Comparison of ENCODE assay signal across 9 mouse cellular contexts in genomic region chr10:59896911-59897331, GRCm38 (mm10). TPM values are rescaled to one million over a fixed set of nuclear protein-coding genes. Genes with fewer than 3 reads are reported as not detected.
DNase-seq lines count a peak whose midpoint lies in the region; ATAC-seq and TF ChIP-seq lines count a peak whose summit lies in the region.
"Had no signal": no experiment of that assay in that cellular context is flagged by ENCODE, and none has a peak within 500 bp of the region (broad histone marks: within the 10 kb centered on the region; RNA-seq: fewer than 3 reads in every experiment).

No protein-coding gene starts in this region.

- H3K36me3 ChIP-seq in embryonic facial prominence, embryonic 10.5 days (replicated peaks) = peaks cover 66% of the 10 kb centered on the region
- H3K36me3 ChIP-seq in intestine, embryonic 16.5 days (ENCODE audit: control insufficient read depth, insufficient read depth, low read length) = peaks cover 10% of the 10 kb centered on the region; the same call in 1 of the 2 replicates

- H3K9me3 ChIP-seq in embryonic facial prominence, embryonic 10.5 days = no peaks in the 10 kb centered on the region
- no peaks in the 10 kb centered on the region for H3K9me3 ChIP-seq in intestine, embryonic 16.5 days (ENCODE audit: control insufficient read depth, low read length)

- DNase-seq in layer of hippocampus, adult 2 months (ENCODE audit: low spot score in 2 of 2) = no peak
- no peak for DNase-seq in layer of hippocampus, postnatal 14 days (ENCODE audit: low spot score in 2 of 2)
- no peak for DNase-seq in embryonic facial prominence, embryonic 10.5 days (ENCODE audit: low spot score)
- DNase-seq in lung, postnatal 36 days = peak; percentile 75
- peak; percentile 90 to 92 for DNase-seq in spleen, postnatal 36 days (ENCODE audit: low spot score in 2 of 2)
- DNase-seq in gastrocnemius, postnatal 4 days (ENCODE audit: low spot score in 2 of 2) = no peak
- DNase-seq in gastrocnemius, adult 18-20 months (ENCODE audit: low spot score) = no peak

- no peaks in the 10 kb centered on the region for H3K27me3 ChIP-seq in embryonic facial prominence, embryonic 10.5 days (replicated peaks; ENCODE audit: low read depth, poor library complexity, severe bottlenecking)
- H3K27me3 ChIP-seq in intestine, embryonic 16.5 days (replicated peaks; ENCODE audit: control insufficient read depth, insufficient read depth, low read length) = no peaks in the 10 kb centered on the region

- H3K27ac ChIP-seq in layer of hippocampus, adult 2 months = peak overlapping the region; percentile 99
- peak overlapping the region; percentile 73 for H3K27ac ChIP-seq in embryonic facial prominence, embryonic 10.5 days (replicated peaks)
- H3K27ac ChIP-seq in intestine, embryonic 16.5 days (ENCODE audit: low read length) = no peak overlapping the region

- peak overlapping the region; percentile 37 for H3K4me3 ChIP-seq in layer of hippocampus, adult 2 months
- H3K4me3 ChIP-seq in embryonic facial prominence, embryonic 10.5 days = peak overlapping the region; percentile 29; the same call in 1 of the 2 replicates
- H3K4me3 ChIP-seq in intestine, embryonic 16.5 days (ENCODE audit: low read length) = no peak overlapping the region

- 0 out of 2 replicates have a peak overlapping the region, but pooled peaks have one; percentile 16 for H3K9ac ChIP-seq in intestine, embryonic 16.5 days (ENCODE audit: low read depth, low read length)
- H3K9ac ChIP-seq: lung, embryonic 14.5 days had no signal

- no peak for ATAC-seq in intestine, embryonic 16.5 days

- H3K4me2 ChIP-seq in intestine, embryonic 16.5 days (ENCODE audit: low read depth, low read length) = no peak overlapping the region
- H3K4me2 ChIP-seq: lung, embryonic 14.5 days had no signal

- TF ChIP-seq CTCF in layer of hippocampus, adult 2 months (conservative IDR thresholded peaks at IDR 0.05) = no peak

- 83% methylated on average over 3 of the region's 3 CpGs for WGBS in embryonic facial prominence, embryonic 10.5 days
- 69% methylated on average over 3 of the region's 3 CpGs for WGBS in intestine, embryonic 16.5 days

- peaks cover 67% of the 10 kb centered on the region for H3K4me1 ChIP-seq in embryonic facial prominence, embryonic 10.5 days
- peaks cover 38% of the 10 kb centered on the region for H3K4me1 ChIP-seq in intestine, embryonic 16.5 days (ENCODE audit: control insufficient read depth, insufficient read depth, low read length)

RNA-seq across cellular contexts. Expression of gene Dnajb12, which starts 17.6 kb away (rescaled TPM):
- total RNA-seq in layer of hippocampus, adult 2 months (2021) = 10 to 100 TPM; 54.4 to 56.8 TPM
- 10 to 100 TPM; 48.0 to 50.1 TPM for total RNA-seq in layer of hippocampus, postnatal 14 days (2021)
- 27.0 TPM in 2 replicates for polyA plus RNA-seq in embryonic facial prominence, embryonic 10.5 days (2016; fragmentation: Nextera tagmentation; extraction: Ambion mirVana)
- 26.6 and 27.6 TPM in 2 replicates for polyA plus RNA-seq in intestine, embryonic 16.5 days (2015; fragmentation: Nextera tagmentation; extraction: Ambion mirVana)
- total RNA-seq in gastrocnemius, postnatal 4 days (2021) = 10 to 100 TPM; 45.0 to 51.3 TPM
- 10 to 100 TPM; 73.4 to 80.1 TPM for total RNA-seq in gastrocnemius, adult 18-20 months (2021)

RNA-seq across cellular contexts. Expression of gene Ddit4, which starts 54.7 kb away (rescaled TPM):
- total RNA-seq in layer of hippocampus, adult 2 months (2021) = 10 to 100 TPM; 63.6 to 66.7 TPM
- 100 to 1,000 TPM in 1 of 2 experiments, 10 to 100 TPM in 1; 99.5 to 106 TPM for total RNA-seq in layer of hippocampus, postnatal 14 days (2021)
- 35.9 and 42.0 TPM in 2 replicates for polyA plus RNA-seq in embryonic facial prominence, embryonic 10.5 days (2016; fragmentation: Nextera tagmentation; extraction: Ambion mirVana)
- 28.6 and 33.1 TPM in 2 replicates for polyA plus RNA-seq in intestine, embryonic 16.5 days (2015; fragmentation: Nextera tagmentation; extraction: Ambion mirVana)
- 10 to 100 TPM; 18.6 to 18.7 TPM for total RNA-seq in gastrocnemius, postnatal 4 days (2021)
- 100 to 1,000 TPM in 1 of 2 experiments, 1 to 10 TPM in 1; 8.1 to 202 TPM for total RNA-seq in gastrocnemius, adult 18-20 months (2021)

Comparison
In these comparisons a context has a peak if more than half of its experiments do, and no peak if none do; other contexts are left out.
1. DNase-seq: peak in lung, postnatal 36 days (single experiment) and spleen, postnatal 36 days (2 of 2); none in layer of hippocampus, adult 2 months (0 of 2), layer of hippocampus, postnatal 14 days (0 of 2), embryonic facial prominence, embryonic 10.5 days (single experiment), gastrocnemius, postnatal 4 days (0 of 2) and gastrocnemius, adult 18-20 months (single experiment).